Mouse (Mus musculus) forebrain, embryonic 16.5 days (tissue): ENCODE results near the gene Tmem212. TPM values are rescaled to one million over a fixed set of nuclear protein-coding genes. Genes with fewer than 3 reads are reported as not detected.

ENCODE experiments used
- ATAC-seq: fragments of 200-750 bp; cut with Nextera tagmentation; 2 replicates; pipeline ENCODE4 v1.8.0; 2017; ENCODE audit warnings: mild to moderate bottlenecking, moderate library complexity
- H3K27ac ChIP-seq: fragments of 300-500 bp; sonication (generic); 2 replicates; pipeline ENCODE4 v1.5.1; 2014; ENCODE audit warnings: low read length, control low read depth
- H3K27me3 ChIP-seq: fragments of 300-500 bp; sonication (generic); replicated peaks from 2 replicates; pipeline ENCODE4 v1.6.1; 2014; ENCODE audit warnings: low read length; ENCODE audit not compliant: control insufficient read depth, insufficient read depth
- H3K36me3 ChIP-seq: fragments of 300-500 bp; sonication (generic); 2 replicates; pipeline ENCODE4 v1.6.1; 2014; ENCODE audit not compliant: control insufficient read depth, insufficient read depth
- H3K4me1 ChIP-seq: fragments of 300-500 bp; sonication (generic); replicated peaks from 2 replicates; pipeline ENCODE4 v1.6.1; 2014; ENCODE audit warnings: low read length; ENCODE audit not compliant: control insufficient read depth, insufficient read depth
- H3K4me2 ChIP-seq: fragments of 300-500 bp; sonication (generic); 2 replicates; pipeline ENCODE4 v1.6.1; 2014; ENCODE audit warnings: mild to moderate bottlenecking, low read length, control low read depth
- H3K4me3 ChIP-seq: fragments of 300-500 bp; sonication (generic); replicated peaks from 2 replicates; pipeline ENCODE4 v1.5.1; 2014; ENCODE audit warnings: mild to moderate bottlenecking, low read length, control low read depth
- H3K9ac ChIP-seq: fragments of 300-500 bp; sonication (generic); replicated peaks from 2 replicates; pipeline ENCODE4 v1.6.1; 2014; ENCODE audit warnings: low read depth, low read length, control low read depth
- H3K9me3 ChIP-seq: fragments of 300-500 bp; sonication (generic); 2 replicates; pipeline ENCODE4 v1.6.1; 2016; ENCODE audit warnings: low read length; ENCODE audit not compliant: control insufficient read depth
- WGBS: fragments of 180-500 bp; shearing (Covaris S2); extraction: QIAGEN DNeasy Blood & Tissue Kit; methylation state at CpG from one replicate; pipeline ENCODE4 v1.1.7; 2014; 5-methylcytosine and 5-hydroxymethylcytosine counted together
- polyA plus RNA-seq: library from polyadenylated mRNA; unstranded; fragments of >200 nt; fragmentation: Nextera tagmentation; extraction: Ambion mirVana; gene quantifications from 2 replicates; pipeline ENCODE4 v1.2.1, GENCODE M21; 2015

Gene Tmem212
- polyA plus RNA-seq, 1 experiment from 2014 or later, result not detected

GRCm38 (mm10) chr3:27872429-27872828 is 23.7 kb downstream of the Tmem212 start:
- no peak overlapping the region for H3K4me3 ChIP-seq
- H3K9ac ChIP-seq, result no peak overlapping the region
- ATAC-seq, result no peak
- H3K36me3 ChIP-seq, result no peaks in the 10 kb centered on the region
- no peak overlapping the region for H3K4me2 ChIP-seq
- no peak overlapping the region for H3K27ac ChIP-seq
- no peaks in the 10 kb centered on the region for H3K4me1 ChIP-seq
- no peaks in the 10 kb centered on the region for H3K27me3 ChIP-seq
- 86% methylated on average over 4 of the region's 4 CpGs for WGBS
- H3K9me3 ChIP-seq, result no peaks in the 10 kb centered on the region

GRCm38 (mm10) chr3:27871891-27872290 is 24.3 kb downstream of the Tmem212 start:
- no peak for ATAC-seq
- Histone ChIP-seq H3K4me2 (no peak overlapping the region), H3K9me3 (no peaks in the 10 kb centered on the region), H3K9ac (no peak overlapping the region), H3K27me3 (no peaks in the 10 kb centered on the region), H3K4me3 (no peak overlapping the region), H3K36me3 (no peaks in the 10 kb centered on the region), H3K4me1 (no peaks in the 10 kb centered on the region), H3K27ac (no peak overlapping the region)
- WGBS, result 89% methylated on average over 3 of the region's 3 CpGs

- Histone ChIP-seq H3K4me1 (no peaks in the 10 kb centered on the region), H3K9me3 (no peaks in the 10 kb centered on the region), H3K27me3 (no peaks in the 10 kb centered on the region), H3K9ac (no peak overlapping the region), H3K4me2 (no peak overlapping the region), H3K4me3 (no peak overlapping the region), H3K27ac (no peak overlapping the region), H3K36me3 (no peaks in the 10 kb centered on the region)
- ATAC-seq, result no peak
- WGBS, result 86% methylated on average over 4 of the region's 4 CpGs
Measured at GRCm38 (mm10) chr3:27871371-27871770, 24.8 kb downstream of the Tmem212 start.

- Histone ChIP-seq H3K4me1 (peaks cover 4% of the 10 kb centered on the region), H3K4me2 (no peak overlapping the region), H3K9me3 (no peaks in the 10 kb centered on the region), H3K4me3 (no peak overlapping the region), H3K27ac (no peak overlapping the region), H3K27me3 (no peaks in the 10 kb centered on the region), H3K9ac (no peak overlapping the region), H3K36me3 (no peaks in the 10 kb centered on the region)
- WGBS, result 90% methylated on average over 3 of the region's 3 CpGs
- no peak for ATAC-seq
Measured at GRCm38 (mm10) chr3:27868681-27869080, 27.5 kb downstream of the Tmem212 start.

DNA sequence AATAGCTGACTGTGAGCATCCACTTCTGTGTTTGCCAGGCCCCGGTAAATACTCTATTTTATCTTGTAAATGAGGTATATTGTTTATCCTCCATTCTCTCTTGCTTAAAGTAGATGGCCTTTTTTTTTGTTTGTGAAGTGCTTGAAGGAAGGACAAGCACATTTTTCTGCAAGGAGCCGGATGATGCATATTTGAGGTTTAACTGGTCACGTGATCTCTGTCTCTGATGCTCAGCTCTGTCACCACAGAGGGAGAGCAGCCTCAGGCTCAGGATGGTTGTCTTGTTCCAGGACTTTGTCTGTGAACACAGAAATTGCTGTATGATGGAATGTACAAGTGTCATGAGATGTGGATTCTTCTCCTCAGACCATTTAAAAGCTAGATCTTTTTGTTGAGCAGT is 28.4 kb downstream of the Tmem212 start:
- Histone ChIP-seq H3K4me1 (peaks cover 12% of the 10 kb centered on the region), H3K4me2 (no peak overlapping the region), H3K4me3 (no peak overlapping the region), H3K9ac (no peak overlapping the region), H3K36me3 (no peaks in the 10 kb centered on the region), H3K27ac (no peak overlapping the region), H3K9me3 (no peaks in the 10 kb centered on the region), H3K27me3 (no peaks in the 10 kb centered on the region)
- no peak for ATAC-seq
- 59% methylated on average over 3 of the region's 3 CpGs for WGBS

- H3K4me3 ChIP-seq, result peak overlapping the region; percentile 44
- H3K27ac ChIP-seq, result peak overlapping the region; percentile 61
- peak overlapping the region; percentile 49 for H3K9ac ChIP-seq
- H3K9me3 ChIP-seq, result no peaks in the 10 kb centered on the region
- H3K36me3 ChIP-seq, result no peaks in the 10 kb centered on the region
- no peaks in the 10 kb centered on the region for H3K27me3 ChIP-seq
- H3K4me1 ChIP-seq, result peaks cover 22% of the 10 kb centered on the region
- 3% methylated on average over 16 of the region's 16 CpGs for WGBS
- H3K4me2 ChIP-seq, result peak overlapping the region; percentile 53
- ATAC-seq, result peak; percentile 94
Measured at GRCm38 (mm10) chr3:27862821-27863740, 33.1 kb downstream of the Tmem212 start.

- peak; percentile 32; the same call in 1 of the 2 replicates for ATAC-seq
- WGBS, result 54% methylated on average over 6 of the region's 6 CpGs
Measured at GRCm38 (mm10) chr3:27861601-27862000, 34.6 kb downstream of the Tmem212 start.

DNA sequence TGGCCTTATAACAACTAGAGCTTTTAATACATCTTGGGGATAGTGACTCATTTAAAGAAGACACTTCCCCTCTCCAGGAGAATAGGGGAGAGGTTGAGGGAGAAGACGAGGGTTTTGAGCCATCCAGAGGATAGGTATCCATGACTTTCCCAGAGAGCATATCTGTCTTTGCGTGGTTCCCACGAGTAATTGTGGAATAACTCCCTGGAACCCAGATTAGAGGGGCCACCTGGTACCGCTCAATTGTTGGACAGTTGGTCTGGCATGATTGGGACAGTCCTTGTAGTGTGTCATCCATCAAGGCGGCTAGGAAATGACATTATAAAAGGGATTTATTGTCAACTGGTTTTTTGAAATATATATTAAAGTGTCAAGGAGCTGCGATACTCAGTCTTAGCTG is 35.1 kb downstream of the Tmem212 start:
- no peak overlapping the region for H3K27ac ChIP-seq
- H3K9me3 ChIP-seq, result no peaks in the 10 kb centered on the region
- no peak for ATAC-seq
- peaks cover 22% of the 10 kb centered on the region for H3K4me1 ChIP-seq
- no peak overlapping the region for H3K9ac ChIP-seq
- no peak overlapping the region for H3K4me3 ChIP-seq
- H3K36me3 ChIP-seq, result no peaks in the 10 kb centered on the region
- 95% methylated on average over 6 of the region's 6 CpGs for WGBS
- H3K27me3 ChIP-seq, result peaks cover 4% of the 10 kb centered on the region
- H3K4me2 ChIP-seq, result no peak overlapping the region

More at GRCm38 (mm10) chr3:27861601-27862000, 34.6 kb downstream of the Tmem212 start:
- H3K9ac ChIP-seq, result no peak overlapping the region
- peaks cover 22% of the 10 kb centered on the region for H3K4me1 ChIP-seq
- no peak overlapping the region for H3K4me2 ChIP-seq
- H3K36me3 ChIP-seq, result no peaks in the 10 kb centered on the region
- H3K27ac ChIP-seq, result no peak overlapping the region
- no peaks in the 10 kb centered on the region for H3K27me3 ChIP-seq
- H3K4me3 ChIP-seq, result no peak overlapping the region
- H3K9me3 ChIP-seq, result no peaks in the 10 kb centered on the region

DNA sequence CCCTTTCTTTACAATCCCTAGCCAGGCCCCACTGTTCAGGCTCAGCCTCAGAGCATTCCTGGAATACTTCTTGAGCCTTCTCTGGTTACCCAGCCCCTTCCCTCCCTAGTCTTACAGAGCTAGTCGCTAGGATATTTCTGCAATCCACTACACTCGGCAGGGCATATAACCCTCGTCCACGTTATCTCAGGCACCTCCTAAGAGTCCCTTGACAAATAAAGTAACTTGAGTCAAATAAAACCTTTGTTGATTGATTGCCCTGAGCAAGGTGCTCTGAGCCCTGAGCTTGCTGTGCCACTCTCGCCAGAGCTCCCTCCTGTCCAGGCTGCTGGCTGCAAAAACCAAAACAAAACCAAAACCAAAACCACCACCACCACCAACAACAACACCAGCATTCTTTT is 37.0 kb downstream of the Tmem212 start:
- H3K4me2 ChIP-seq, result no peak overlapping the region
- no peaks in the 10 kb centered on the region for H3K9me3 ChIP-seq
- peaks cover 8% of the 10 kb centered on the region for H3K27me3 ChIP-seq
- WGBS, result 11% methylated on average over 5 of the region's 5 CpGs
- H3K27ac ChIP-seq, result no peak overlapping the region
- no peak overlapping the region for H3K9ac ChIP-seq
- no peak overlapping the region for H3K4me3 ChIP-seq
- ATAC-seq, result no peak
- H3K36me3 ChIP-seq, result no peaks in the 10 kb centered on the region
- H3K4me1 ChIP-seq, result peaks cover 31% of the 10 kb centered on the region
